Mouse (Mus musculus) liver, embryonic 14.5 days (tissue): ENCODE results near the gene Cbx7. TPM values are rescaled to one million over a fixed set of nuclear protein-coding genes. Genes with fewer than 3 reads are reported as not detected.

Experiments used
- ATAC-seq: fragments of 200-750 bp; cut with Nextera tagmentation; 2 replicates; pipeline ENCODE4 v1.8.0; 2017; ENCODE audit warnings: moderate number of reproducible peaks, mild to moderate bottlenecking, moderate library complexity; ENCODE audit not compliant: insufficient read depth
- DNase-seq, 3 experiments: peaks; one replicate each; pipeline ENCODE4 v3.0.0-alpha.2; 2012 to 2013; ENCODE audit warnings: low read depth in 3 of 3, low spot score in 3 of 3
- H3K27ac ChIP-seq: fragments of 300-500 bp; sonication (generic); 2 replicates; pipeline ENCODE4 v1.5.1; 2014; ENCODE audit warnings: moderate library complexity, mild to moderate bottlenecking, control low read depth, inconsistent platforms
- H3K27me3 ChIP-seq: fragments of 300-500 bp; sonication (generic); 2 replicates; pipeline ENCODE4 v1.6.1; 2014; ENCODE audit warnings: mild to moderate bottlenecking, low read length, moderate library complexity; ENCODE audit not compliant: control insufficient read depth, insufficient read depth
- H3K36me3 ChIP-seq: fragments of 300-500 bp; sonication (generic); replicated peaks from 2 replicates; pipeline ENCODE4 v1.6.1; 2014; ENCODE audit warnings: low read depth; ENCODE audit not compliant: control insufficient read depth, insufficient read depth
- H3K4me1 ChIP-seq, 2 experiments: fragments of 200-500 bp in 1 of 2; fragments of 300-500 bp in 1 of 2; sonication (generic) in 1 of 2; replicated peaks; 2 replicates each; pipeline ENCODE4 v1.6.1; 2012 to 2014; ENCODE audit warnings: antibody characterized with exemption in 1 of 2, inconsistent platforms in 1 of 2, low read length in 1 of 2; ENCODE audit not compliant: control insufficient read depth in 2 of 2, insufficient read depth in 2 of 2
- H3K4me2 ChIP-seq: fragments of 300-500 bp; sonication (generic); 2 replicates; pipeline ENCODE4 v1.6.1; 2014; ENCODE audit warnings: low read depth, mild to moderate bottlenecking, control low read depth, moderate library complexity
- H3K4me3 ChIP-seq, 2 experiments: fragments of 200-500 bp in 1 of 2; fragments of 300-500 bp in 1 of 2; sonication (generic) in 1 of 2; 2 replicates each; pipeline ENCODE4 v1.5.1; 2012 to 2014; ENCODE audit warnings: low read depth in 2 of 2, low read length in 2 of 2, mild to moderate bottlenecking in 2 of 2, control low read depth in 1 of 2, inconsistent platforms in 1 of 2, moderate library complexity in 1 of 2; ENCODE audit not compliant: insufficient read depth in 1 of 2
- H3K9ac ChIP-seq: fragments of 300-500 bp; sonication (generic); replicated peaks from 2 replicates; pipeline ENCODE4 v1.6.1; 2014; ENCODE audit warnings: mild to moderate bottlenecking, control low read depth, moderate library complexity
- H3K9me3 ChIP-seq: fragments of 300-500 bp; sonication (generic); 2 replicates; pipeline ENCODE4 v1.6.1; 2016; ENCODE audit warnings: low read length, mixed read lengths; ENCODE audit not compliant: control insufficient read depth
- CTCF ChIP-seq: IDR thresholded peaks from 2 replicates; pipeline ENCODE4 v1.5.1; 2016; ENCODE audit warnings: antibody characterized with exemption, low read depth, control low read depth
- EP300 ChIP-seq: IDR thresholded peaks from 2 replicates; pipeline ENCODE4 v1.6.1; 2016; ENCODE audit warnings: antibody characterized with exemption, low read depth
- WGBS: fragments of 180-500 bp; shearing (Covaris S2); extraction: QIAGEN DNeasy Blood & Tissue Kit; methylation state at CpG from one replicate; pipeline ENCODE4 v1.1.7; 2014; ENCODE audit not compliant: insufficient replicate concordance; 5-methylcytosine and 5-hydroxymethylcytosine counted together
- polyA plus RNA-seq, 2 experiments: library from polyadenylated mRNA; depleted of rRNA in 1 of 2; stranded (reverse) in 1 of 2; unstranded in 1 of 2; fragments of >200 nt; fragmentation: Nextera tagmentation in 1 of 2; extraction: Ambion mirVana in 1 of 2; gene quantifications; 2 replicates each; pipeline versions ENCODE4 v1.2.1 to v1.2.3; 2012 to 2014

Cbx7 gene
- polyA plus RNA-seq (2012; rRNA removed) (2.5 and 2.6 TPM in 2 replicates), polyA plus RNA-seq (2014; fragmentation: Nextera tagmentation; extraction: Ambion mirVana) (0.62 and 1.3 TPM in 2 replicates)

DNA sequence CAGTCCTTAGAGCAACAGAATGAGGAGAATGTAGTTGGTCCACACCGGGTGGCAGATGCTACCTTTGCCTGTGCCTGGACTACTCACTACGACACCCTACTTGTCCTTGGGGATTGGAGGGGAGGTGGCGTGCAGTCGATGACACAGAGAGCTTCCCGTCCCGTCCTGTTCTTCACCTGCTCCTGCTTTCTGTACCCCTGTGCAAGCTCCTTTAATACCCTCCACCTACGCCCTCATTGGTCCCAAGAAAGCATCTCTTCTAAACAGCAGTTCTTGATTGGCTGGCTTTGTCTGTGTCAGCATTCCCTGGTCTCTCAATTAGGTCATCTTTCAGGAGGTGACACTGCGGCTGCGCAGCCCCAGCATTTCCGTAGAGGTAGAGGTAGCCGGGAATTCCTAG lies at the start of gene Cbx7:
TSS of gene Cbx7 (minus strand) at position 180 of the 400 bp plus-strand sequence.
- 85% methylated on average over 11 of the region's 11 CpGs for WGBS
- no peak within 1 kb of the TSS for H3K4me3 ChIP-seq
- no peak within 1 kb of the TSS for H3K4me2 ChIP-seq
- H3K36me3 ChIP-seq, result no peaks in the 10 kb centered on the region
- no peak for DNase-seq
- no peaks in the 10 kb centered on the region for H3K27me3 ChIP-seq
- no peaks in the 10 kb centered on the region for H3K9me3 ChIP-seq
- H3K9ac ChIP-seq, result no peak within 1 kb of the TSS
- TF ChIP-seq EP300, result no peak
- H3K27ac ChIP-seq, result no peak within 1 kb of the TSS
- no peak for ATAC-seq
- no peaks in the 10 kb centered on the region for H3K4me1 ChIP-seq

DNA sequence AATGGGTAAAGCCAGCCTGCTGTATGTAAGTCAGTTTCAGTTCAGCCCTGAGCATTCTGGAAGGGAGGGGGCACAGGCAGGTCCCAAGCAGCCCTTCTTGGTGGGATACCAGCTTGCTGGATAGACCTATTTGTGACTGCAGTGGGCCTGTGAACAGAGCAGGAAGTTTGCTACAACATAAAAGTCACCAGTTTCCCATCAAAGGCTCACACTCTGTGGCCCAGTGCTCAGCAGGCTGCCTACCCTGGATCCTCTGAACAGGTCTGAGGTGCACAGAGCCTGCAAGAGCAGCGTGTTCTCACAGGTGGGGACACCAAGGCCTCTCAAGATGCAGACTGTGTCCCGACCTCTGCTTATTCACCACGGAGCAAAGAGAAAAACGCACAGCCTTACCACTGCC lies 49.6 kb upstream of the Cbx7 start:
- H3K4me2 ChIP-seq, result no peak overlapping the region
- H3K9me3 ChIP-seq, result no peaks in the 10 kb centered on the region
- H3K4me1 ChIP-seq, result no peaks in the 10 kb centered on the region
- TF ChIP-seq EP300 (no peak), CTCF (no peak)
- H3K27me3 ChIP-seq, result peaks cover 8% of the 10 kb centered on the region
- no peak overlapping the region for H3K9ac ChIP-seq
- H3K36me3 ChIP-seq, result no peaks in the 10 kb centered on the region
- WGBS, result 59% methylated on average over 4 of the region's 4 CpGs
- no peak for DNase-seq
- ATAC-seq, result no peak
- H3K4me3 ChIP-seq, result no peak overlapping the region
- no peak overlapping the region for H3K27ac ChIP-seq

DNA sequence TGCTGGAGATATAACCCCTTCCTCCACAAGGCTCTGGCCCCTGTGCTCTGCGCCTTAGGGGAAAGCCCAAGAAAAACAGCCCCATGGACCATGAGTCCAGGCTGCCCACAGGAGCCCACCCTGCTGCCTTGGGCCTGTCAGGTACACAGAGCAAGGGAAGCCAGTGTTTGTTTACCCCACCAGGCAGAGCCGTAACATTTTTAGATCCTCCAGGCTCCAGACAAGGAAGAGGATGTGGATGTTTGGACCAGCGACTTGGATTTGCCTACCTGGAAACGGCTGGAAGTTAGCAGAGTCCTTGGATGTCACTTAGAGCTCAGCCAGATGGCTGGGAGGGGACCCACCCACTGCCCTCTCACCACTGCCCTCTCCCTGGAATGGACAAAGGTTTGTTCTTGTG lies 48.7 kb upstream of the Cbx7 start:
- Histone ChIP-seq H3K9me3 (no peaks in the 10 kb centered on the region), H3K4me3 (no peak overlapping the region), H3K36me3 (no peaks in the 10 kb centered on the region), H3K27me3 (peaks cover 17% of the 10 kb centered on the region), H3K27ac (no peak overlapping the region), H3K4me2 (no peak overlapping the region), H3K4me1 (no peaks in the 10 kb centered on the region), H3K9ac (no peak overlapping the region)
- 63% methylated on average over 4 of the region's 4 CpGs for WGBS
- ATAC-seq, result no peak
- DNase-seq, result no peak
- no peak for TF ChIP-seq EP300
- no peak for TF ChIP-seq CTCF

- H3K36me3 ChIP-seq, result no peaks in the 10 kb centered on the region
- WGBS, result 64% methylated on average over 7 of the region's 7 CpGs
- no peak overlapping the region for H3K4me2 ChIP-seq
- H3K9ac ChIP-seq, result no peak overlapping the region
- no peaks in the 10 kb centered on the region for H3K4me1 ChIP-seq
- TF ChIP-seq EP300 (no peak), CTCF (no peak)
- ATAC-seq, result no peak
- no peaks in the 10 kb centered on the region for H3K9me3 ChIP-seq
- no peak for DNase-seq
- peaks cover 21% of the 10 kb centered on the region for H3K27me3 ChIP-seq
- H3K27ac ChIP-seq, result no peak overlapping the region
- no peak overlapping the region for H3K4me3 ChIP-seq
Observed at GRCm38 (mm10) chr15:80019220-80019619, 48.3 kb upstream of the Cbx7 start.

GRCm38 (mm10) chr15:80016563-80017301 lies 45.8 kb upstream of the Cbx7 start:
- WGBS, result 41% methylated on average over 9 of the region's 9 CpGs
- no peaks in the 10 kb centered on the region for H3K36me3 ChIP-seq
- no peak overlapping the region for H3K4me2 ChIP-seq
- H3K4me3 ChIP-seq, result no peak overlapping the region
- peak in 1 of 3 experiments; percentile 33 for DNase-seq
- TF ChIP-seq CTCF, result no peak
- TF ChIP-seq EP300, result no peak
- no peak overlapping the region for H3K9ac ChIP-seq
- peaks cover 46% of the 10 kb centered on the region for H3K27me3 ChIP-seq
- H3K27ac ChIP-seq, result no peak overlapping the region
- ATAC-seq, result no peak
- H3K4me1 ChIP-seq, result no peaks in the 10 kb centered on the region
- no peaks in the 10 kb centered on the region for H3K9me3 ChIP-seq
